ENCODE assay signal across 27 mouse cellular contexts in the genomic region with DNA sequence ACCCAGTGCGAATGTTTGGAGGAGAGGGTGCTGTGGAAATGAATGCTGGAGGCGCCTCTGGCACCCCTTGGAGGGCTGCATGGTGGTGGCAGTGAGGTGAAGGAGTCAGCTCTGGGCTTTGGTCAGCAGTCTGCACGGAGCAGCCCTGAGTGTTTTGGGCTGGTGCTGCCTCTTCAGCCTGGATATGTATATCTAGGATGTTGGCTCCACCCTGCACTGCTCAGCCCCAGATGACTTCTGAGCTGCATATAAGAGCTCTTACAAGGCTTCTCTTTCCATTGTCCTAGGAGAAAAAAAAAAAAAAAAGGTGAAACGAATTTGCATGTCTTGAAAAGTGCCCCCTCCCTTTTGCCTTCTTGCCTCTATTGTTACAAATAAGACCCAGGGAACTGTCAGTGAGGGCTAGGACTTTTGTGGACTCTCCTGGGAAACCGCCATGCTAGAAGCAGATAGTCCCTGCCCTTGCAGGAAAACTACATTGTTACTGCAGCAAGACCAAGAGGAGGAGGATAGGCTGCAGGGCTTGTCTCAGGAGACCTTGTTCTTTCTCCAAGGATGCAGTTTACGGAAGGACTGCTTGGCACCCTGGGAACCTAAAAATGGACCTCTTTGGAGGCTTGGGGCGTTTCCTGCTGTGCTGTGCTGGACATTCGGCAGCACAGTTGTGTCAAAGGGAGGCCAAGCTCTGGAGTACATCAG.
A peak's percentile ranks its signal among the peaks of the same experiment; 100 is the strongest.
DNase-seq lines count a peak whose midpoint lies in the region; ATAC-seq lines count a peak whose summit lies in the region.
"Had no signal": no experiment of that assay in that cellular context is flagged by ENCODE, and none has a peak within 500 bp of the region (broad histone marks: within the 10 kb centered on the region; RNA-seq: fewer than 3 reads in every experiment).

No protein-coding gene starts in this region.

- H3K4me1 ChIP-seq in heart, embryonic 11.5 days (ENCODE audit: control insufficient read depth, insufficient read depth, low read length) = peaks cover 7% of the 10 kb centered on the region
- H3K4me1 ChIP-seq in heart, embryonic 10.5 days = peaks cover 35% of the 10 kb centered on the region
- H3K4me1 ChIP-seq in midbrain, embryonic 10.5 days = peaks cover 21% of the 10 kb centered on the region
- H3K4me1 ChIP-seq in midbrain, embryonic 14.5 days (ENCODE audit: control insufficient read depth, insufficient read depth, low read length) = peaks cover 8% of the 10 kb centered on the region
- H3K4me1 ChIP-seq: intestine, embryonic 15.5 days; lung, embryonic 15.5 days had no signal

- no peak overlapping the region for H3K4me2 ChIP-seq in heart, embryonic 11.5 days
- H3K4me2 ChIP-seq in midbrain, embryonic 14.5 days (ENCODE audit: low read length) = no peak overlapping the region
- H3K4me2 ChIP-seq: hindbrain, embryonic 15.5 days; intestine, embryonic 15.5 days; liver, embryonic 15.5 days; lung, embryonic 15.5 days; neural tube, embryonic 12.5 days had no signal

- no peak overlapping the region for H3K4me3 ChIP-seq in heart, embryonic 11.5 days (ENCODE audit: low read depth, low read length)
- H3K4me3 ChIP-seq in heart, embryonic 10.5 days = no peak overlapping the region
- no peak overlapping the region for H3K4me3 ChIP-seq in midbrain, embryonic 10.5 days
- H3K4me3 ChIP-seq in midbrain, embryonic 14.5 days (replicated peaks; ENCODE audit: low read depth, low read length) = no peak overlapping the region
- H3K4me3 ChIP-seq: embryonic facial prominence, embryonic 10.5 days; gastrocnemius, adult 2 months; hindbrain, embryonic 15.5 days; intestine, embryonic 15.5 days; liver, embryonic 15.5 days; lung, embryonic 15.5 days; megakaryocyte, embryonic 14.5 days; neural tube, embryonic 12.5 days had no signal

- no peaks in the 10 kb centered on the region for H3K27me3 ChIP-seq in heart, embryonic 11.5 days (ENCODE audit: control insufficient read depth, insufficient read depth, low read length)
- no peaks in the 10 kb centered on the region for H3K27me3 ChIP-seq in heart, embryonic 10.5 days (ENCODE audit: insufficient read depth, poor library complexity, severe bottlenecking)
- no peaks in the 10 kb centered on the region for H3K27me3 ChIP-seq in midbrain, embryonic 10.5 days (ENCODE audit: low read depth, poor library complexity, severe bottlenecking)
- H3K27me3 ChIP-seq in midbrain, embryonic 14.5 days (ENCODE audit: control insufficient read depth, insufficient read depth, low read length) = no peaks in the 10 kb centered on the region
- H3K27me3 ChIP-seq: hindbrain, embryonic 15.5 days; intestine, embryonic 15.5 days; liver, embryonic 15.5 days; lung, embryonic 15.5 days; megakaryocyte, embryonic 14.5 days; neural tube, embryonic 12.5 days had no signal

- 44% methylated on average over 8 of the region's 8 CpGs for WGBS in heart, embryonic 11.5 days (ENCODE audit: insufficient replicate concordance)
- 52% methylated on average over 8 of the region's 8 CpGs for WGBS in heart, embryonic 10.5 days
- 43% methylated on average over 8 of the region's 8 CpGs for WGBS in midbrain, embryonic 10.5 days
- WGBS in midbrain, embryonic 14.5 days = 37% methylated on average over 8 of the region's 8 CpGs

- no peak for DNase-seq in heart, embryonic 10.5 days (ENCODE audit: low spot score)
- no peak for DNase-seq in midbrain, embryonic 10.5 days (ENCODE audit: low spot score)
- no peak for DNase-seq in midbrain, embryonic 14.5 days
- DNase-seq in ES-CJ7 (ENCODE audit: low read depth, low spot score) (peak; percentile 71), R1 (ENCODE audit: low read depth, low spot score) (peak; percentile 67)
- DNase-seq in embryo, embryonic 11 days = no peak
- DNase-seq: adrenal gland, adult 2 months; B cell, adult 2 months; cerebellum, adult 11 months; cerebellum, adult 9-11 months; gastrocnemius, adult 2 months; kidney, adult 8-10 months; kidney, postnatal 10 days; left cerebral cortex, postnatal 4 days; liver; lung, postnatal 36 days; retina, postnatal 1 day; right cerebral cortex, postnatal 25 days; thymus, adult 2 months had no signal

- no peak for ATAC-seq in heart, embryonic 11.5 days (replicated peaks; ENCODE audit: insufficient number of reproducible peaks, low FRiP score, low TSS enrichment)
- ATAC-seq in midbrain, embryonic 14.5 days (ENCODE audit: low FRiP score, low TSS enrichment) = no peak
- ATAC-seq: intestine, embryonic 15.5 days had no signal

- H3K9me3 ChIP-seq in heart, embryonic 11.5 days (replicated peaks; ENCODE audit: control insufficient read depth, low read length) = no peaks in the 10 kb centered on the region
- no peaks in the 10 kb centered on the region for H3K9me3 ChIP-seq in heart, embryonic 10.5 days
- H3K9me3 ChIP-seq in midbrain, embryonic 10.5 days (replicated peaks) = no peaks in the 10 kb centered on the region
- no peaks in the 10 kb centered on the region for H3K9me3 ChIP-seq in midbrain, embryonic 14.5 days (ENCODE audit: control insufficient read depth, low read length)
- H3K9me3 ChIP-seq: embryonic facial prominence, embryonic 10.5 days; hindbrain, embryonic 15.5 days; intestine, embryonic 15.5 days; liver, embryonic 15.5 days; lung, embryonic 15.5 days; megakaryocyte, embryonic 14.5 days; neural tube, embryonic 12.5 days had no signal

- 0 out of 2 replicates have a peak overlapping the region, but pooled peaks have one; percentile 16 for H3K9ac ChIP-seq in heart, embryonic 11.5 days (ENCODE audit: low read depth, low read length)
- no peak overlapping the region for H3K9ac ChIP-seq in midbrain, embryonic 14.5 days (replicated peaks; ENCODE audit: low read length)
- H3K9ac ChIP-seq: hindbrain, embryonic 15.5 days; intestine, embryonic 15.5 days; liver, embryonic 15.5 days; lung, embryonic 15.5 days; neural tube, embryonic 12.5 days had no signal

- H3K27ac ChIP-seq in heart, embryonic 11.5 days (ENCODE audit: low read depth, low read length) = no peak overlapping the region
- no peak overlapping the region for H3K27ac ChIP-seq in heart, embryonic 10.5 days
- H3K27ac ChIP-seq in midbrain, embryonic 10.5 days (replicated peaks) = peak overlapping the region; percentile 64
- H3K27ac ChIP-seq in midbrain, embryonic 14.5 days (replicated peaks; ENCODE audit: low read depth, low read length) = no peak overlapping the region
- H3K27ac ChIP-seq: gastrocnemius, adult 2 months; hindbrain, embryonic 15.5 days; intestine, embryonic 15.5 days; liver, embryonic 15.5 days; lung, embryonic 15.5 days; neural tube, embryonic 12.5 days had no signal

- H3K36me3 ChIP-seq in heart, embryonic 11.5 days (ENCODE audit: control insufficient read depth, insufficient read depth, low read length) = no peaks in the 10 kb centered on the region
- H3K36me3 ChIP-seq in heart, embryonic 10.5 days = no peaks in the 10 kb centered on the region
- no peaks in the 10 kb centered on the region for H3K36me3 ChIP-seq in midbrain, embryonic 10.5 days
- H3K36me3 ChIP-seq in midbrain, embryonic 14.5 days (ENCODE audit: control insufficient read depth, insufficient read depth, low read length) = no peaks in the 10 kb centered on the region
- H3K36me3 ChIP-seq: embryonic facial prominence, embryonic 10.5 days; hindbrain, embryonic 15.5 days; intestine, embryonic 15.5 days; liver, embryonic 15.5 days; lung, embryonic 15.5 days; neural tube, embryonic 12.5 days had no signal

Comparison
In these comparisons a context has a peak if more than half of its experiments do, and no peak if none do; other contexts are left out.
1. DNase-seq: peak in ES-CJ7 (single experiment) and R1 (single experiment); none in heart, embryonic 10.5 days (single experiment), midbrain, embryonic 10.5 days (single experiment), midbrain, embryonic 14.5 days (single experiment) and embryo, embryonic 11 days (single experiment).